8 mouse cellular contexts compared by ENCODE assay signal in genomic region chr7:74555416-74555815, GRCm38 (mm10). TPM values are rescaled to one million over a fixed set of nuclear protein-coding genes. Genes with fewer than 3 reads are reported as not detected.
DNase-seq lines count a peak whose midpoint lies in the region; ATAC-seq and TF ChIP-seq lines count a peak whose summit lies in the region.

No protein-coding gene starts in this region.

- peak overlapping the region; percentile 73 for H3K4me3 ChIP-seq in hindbrain, postnatal 0 days (ENCODE audit: low read length)

- H3K36me3 ChIP-seq in hindbrain, postnatal 0 days (ENCODE audit: insufficient read depth, low read length), result no peaks in the 10 kb centered on the region

- H3K9me3 ChIP-seq in hindbrain, postnatal 0 days (ENCODE audit: low read length), result no peaks in the 10 kb centered on the region

- peak overlapping the region; percentile 84; the same call in 1 of the 2 replicates for H3K27ac ChIP-seq in hindbrain, postnatal 0 days

- WGBS in hindbrain, postnatal 0 days, result 8% methylated on average over 6 of the region's 6 CpGs

- H3K4me1 ChIP-seq in hindbrain, postnatal 0 days (ENCODE audit: insufficient read depth, low read length), result no peaks in the 10 kb centered on the region

- H3K4me2 ChIP-seq in hindbrain, postnatal 0 days (ENCODE audit: low read depth, low read length), result peak overlapping the region; percentile 83

- DNase-seq in adrenal gland, adult (ENCODE audit: inconsistent age in 2 of 2, low spot score in 1 of 2), result peak; percentile 73 to 91
- peak; percentile 56 for DNase-seq in gastrocnemius, postnatal 10 days
- peak; percentile 79 for DNase-seq in hindbrain, postnatal 0 days (ENCODE audit: low spot score)
- DNase-seq in left cerebral cortex, adult 18-20 months (ENCODE audit: low spot score in 2 of 2), result peak; percentile 68 to 69
- DNase-seq in lung, postnatal 25 days (ENCODE audit: low spot score), result peak; percentile 76
- DNase-seq in ovary, postnatal 36 days (ENCODE audit: low spot score), result peak; percentile 73
- DNase-seq in urinary bladder, postnatal 4 days (ENCODE audit: low spot score in 2 of 2), result peak; percentile 50 to 64

- peak overlapping the region; percentile 75; the same call in 1 of the 2 replicates for H3K9ac ChIP-seq in hindbrain, postnatal 0 days (replicated peaks; ENCODE audit: low read length)

- ATAC-seq in common myeloid progenitor, adult 5-6 weeks (replicated peaks; ENCODE audit: low read depth, poor library complexity, severe bottlenecking), result peak; percentile 74
- ATAC-seq in hindbrain, postnatal 0 days, result peak; percentile 64; the same call in 1 of the 2 replicates

- 0 out of 2 replicates have a peak, but pooled peaks cover 3% of the 10 kb centered on the region for H3K27me3 ChIP-seq in hindbrain, postnatal 0 days (ENCODE audit: insufficient read depth, low read length)

- peak; percentile 77 for TF ChIP-seq CTCF in hindbrain, postnatal 0 days (IDR thresholded peaks at IDR 0.05; ENCODE audit: low read depth)

RNA-seq across cellular contexts. Expression of gene Slco3a1, which starts 0.8 kb away (rescaled TPM):
- 27.9 and 36.4 TPM in 2 replicates for total RNA-seq in common myeloid progenitor, adult 5-6 weeks (2017)
- 10 to 100 TPM; 23.5 to 24.4 TPM for total RNA-seq in gastrocnemius, postnatal 10 days (2021)
- total RNA-seq in hindbrain, postnatal 0 days (2014; rRNA removed), result 17.9 and 20.7 TPM in 2 replicates
- polyA plus RNA-seq in hindbrain, postnatal 0 days (2015; fragmentation: Nextera tagmentation; extraction: Ambion mirVana), result 14.7 and 15.0 TPM in 2 replicates
- total RNA-seq in left cerebral cortex, adult 18-20 months (2021), result 10 to 100 TPM; 43.2 to 47.2 TPM

Comparison
In these comparisons a context has a peak if more than half of its experiments do, and no peak if none do; other contexts are left out.
1. Peak in every context shown above with its lines: DNase-seq, ATAC-seq, H3K4me3 ChIP-seq and H3K27ac ChIP-seq.